Mouse (Mus musculus) urinary bladder, postnatal 0 days (tissue): ENCODE measurements around the gene Vstm2b. TPM values are rescaled to one million over a fixed set of nuclear protein-coding genes. Genes with fewer than 3 reads are reported as not detected.

ENCODE experiments used
- polyA plus RNA-seq: library from polyadenylated mRNA; unstranded; fragments of >200 nt; fragmentation: Nextera tagmentation; extraction: Ambion mirVana; gene quantifications from 2 replicates; pipeline ENCODE4 v1.2.1, GENCODE M21; 2015

Gene Vstm2b
- polyA plus RNA-seq, result 0.37 and 0.63 TPM in 2 replicates

GRCm38 (mm10) chr7:40898096-40898710 is at the start of gene Vstm2b:
Gene Vstm2b (plus strand): TSS chr7:40898328.

Other genes starting within 250 kb of the Vstm2b start
- not detected in 2 replicates for gene 4930433I11Rik, start 89.2 kb downstream of the Vstm2b start, polyA plus RNA-seq
- gene Gm4884, start 134.4 kb downstream of the Vstm2b start, polyA plus RNA-seq, result not detected in 2 replicates